Mouse (Mus musculus): ENCODE measurements around the gene Cops3.

The Cops3 gene

GRCm38 (mm10) chr11:59804409-59805110 lies 35.1 kb downstream of the Cops3 start:
- DNase-seq (ENCODE audit: low read depth, low spot score): no peak
- Histone ChIP-seq H3K36me3 (ENCODE audit: control insufficient read depth, insufficient read depth, low read length, poor library complexity, severe bottlenecking) (peaks cover 18% of the 10 kb centered on the region), H3K27me3 (ENCODE audit: control insufficient read depth, insufficient read depth, low read length, poor library complexity, severe bottlenecking) (no peaks in the 10 kb centered on the region)

- Histone ChIP-seq H3K36me3 (ENCODE audit: control insufficient read depth, insufficient read depth, low read length, poor library complexity, severe bottlenecking) (peaks cover 24% of the 10 kb centered on the region), H3K27me3 (ENCODE audit: control insufficient read depth, insufficient read depth, low read length, poor library complexity, severe bottlenecking) (no peaks in the 10 kb centered on the region)
- no peak for DNase-seq (ENCODE audit: low read depth, low spot score)
Measured at GRCm38 (mm10) chr11:59803516-59803915, 36.1 kb downstream of the Cops3 start.

GRCm38 (mm10) chr11:59801881-59802280 lies 37.8 kb downstream of the Cops3 start:
- DNase-seq (ENCODE audit: low read depth, low spot score): no peak
- H3K36me3 ChIP-seq (ENCODE audit: control insufficient read depth, insufficient read depth, low read length, poor library complexity, severe bottlenecking): peaks cover 29% of the 10 kb centered on the region

GRCm38 (mm10) chr11:59800412-59800811 lies 39.2 kb downstream of the Cops3 start:
- Histone ChIP-seq H3K27me3 (ENCODE audit: control insufficient read depth, insufficient read depth, low read length, poor library complexity, severe bottlenecking) (no peaks in the 10 kb centered on the region), H3K36me3 (ENCODE audit: control insufficient read depth, insufficient read depth, low read length, poor library complexity, severe bottlenecking) (peaks cover 31% of the 10 kb centered on the region)
- peak; percentile 21 for DNase-seq (ENCODE audit: low read depth, low spot score)

More at GRCm38 (mm10) chr11:59801881-59802280, 37.8 kb downstream of the Cops3 start:
- H3K27me3 ChIP-seq (ENCODE audit: control insufficient read depth, insufficient read depth, low read length, poor library complexity, severe bottlenecking): no peaks in the 10 kb centered on the region

- no peak for DNase-seq (ENCODE audit: low read depth, low spot score)
- H3K36me3 ChIP-seq (ENCODE audit: control insufficient read depth, insufficient read depth, low read length, poor library complexity, severe bottlenecking): peaks cover 25% of the 10 kb centered on the region
- no peaks in the 10 kb centered on the region for H3K27me3 ChIP-seq (ENCODE audit: control insufficient read depth, insufficient read depth, low read length, poor library complexity, severe bottlenecking)
Measured at GRCm38 (mm10) chr11:59793390-59793789, 46.2 kb downstream of the Cops3 start.

GRCm38 (mm10) chr11:59789311-59789710 lies 50.3 kb downstream of the Cops3 start:
- no peak for DNase-seq (ENCODE audit: low read depth, low spot score)
- H3K36me3 ChIP-seq (ENCODE audit: control insufficient read depth, insufficient read depth, low read length, poor library complexity, severe bottlenecking): peaks cover 15% of the 10 kb centered on the region
- H3K27me3 ChIP-seq (ENCODE audit: control insufficient read depth, insufficient read depth, low read length, poor library complexity, severe bottlenecking): no peaks in the 10 kb centered on the region

GRCm38 (mm10) chr11:59787199-59787781 lies 52.3 kb downstream of the Cops3 start, which contains the start of gene Pld6:
Pld6 (minus strand) TSS chr11:59787645.
- Histone ChIP-seq H3K36me3 (ENCODE audit: control insufficient read depth, insufficient read depth, low read length, poor library complexity, severe bottlenecking) (peaks cover 8% of the 10 kb centered on the region; the same call in 1 of the 2 replicates), H3K27me3 (ENCODE audit: control insufficient read depth, insufficient read depth, low read length, poor library complexity, severe bottlenecking) (no peaks in the 10 kb centered on the region)
- DNase-seq (ENCODE audit: low read depth, low spot score): peak; percentile 53

GRCm38 (mm10) chr11:59786444-59787198 lies 53.0 kb downstream of the Cops3 start:
- Histone ChIP-seq H3K27me3 (ENCODE audit: control insufficient read depth, insufficient read depth, low read length, poor library complexity, severe bottlenecking) (no peaks in the 10 kb centered on the region), H3K36me3 (ENCODE audit: control insufficient read depth, insufficient read depth, low read length, poor library complexity, severe bottlenecking) (peaks cover 1% of the 10 kb centered on the region; the same call in 1 of the 2 replicates)
- no peak for DNase-seq (ENCODE audit: low read depth, low spot score)

- H3K36me3 ChIP-seq (ENCODE audit: control insufficient read depth, insufficient read depth, low read length, poor library complexity, severe bottlenecking): no peaks in the 10 kb centered on the region
Measured at GRCm38 (mm10) chr11:59783591-59783990, 56.0 kb downstream of the Cops3 start.

GRCm38 (mm10) chr11:59782091-59782590 lies 57.5 kb downstream of the Cops3 start:
- DNase-seq (ENCODE audit: low read depth, low spot score): no peak
- H3K27me3 ChIP-seq (ENCODE audit: control insufficient read depth, insufficient read depth, low read length, poor library complexity, severe bottlenecking): no peaks in the 10 kb centered on the region
- no peaks in the 10 kb centered on the region for H3K36me3 ChIP-seq (ENCODE audit: control insufficient read depth, insufficient read depth, low read length, poor library complexity, severe bottlenecking)

More at GRCm38 (mm10) chr11:59783591-59783990, 56.0 kb downstream of the Cops3 start:
- no peaks in the 10 kb centered on the region for H3K27me3 ChIP-seq (ENCODE audit: control insufficient read depth, insufficient read depth, low read length, poor library complexity, severe bottlenecking)
- no peak for DNase-seq (ENCODE audit: low read depth, low spot score)

- no peaks in the 10 kb centered on the region; the same call in 1 of the 2 replicates for H3K36me3 ChIP-seq (ENCODE audit: control insufficient read depth, insufficient read depth, low read length, poor library complexity, severe bottlenecking)
- DNase-seq (ENCODE audit: low read depth, low spot score): no peak
- H3K27me3 ChIP-seq (ENCODE audit: control insufficient read depth, insufficient read depth, low read length, poor library complexity, severe bottlenecking): no peaks in the 10 kb centered on the region
Measured at GRCm38 (mm10) chr11:59780241-59780640, 59.4 kb downstream of the Cops3 start.

- Histone ChIP-seq H3K27me3 (ENCODE audit: control insufficient read depth, insufficient read depth, low read length, poor library complexity, severe bottlenecking) (no peaks in the 10 kb centered on the region), H3K36me3 (ENCODE audit: control insufficient read depth, insufficient read depth, low read length, poor library complexity, severe bottlenecking) (no peaks in the 10 kb centered on the region; the same call in 1 of the 2 replicates)
- no peak for DNase-seq (ENCODE audit: low read depth, low spot score)
Measured at GRCm38 (mm10) chr11:59779406-59779805, 60.2 kb downstream of the Cops3 start.

GRCm38 (mm10) chr11:59778874-59779223 lies 60.8 kb downstream of the Cops3 start:
- H3K27me3 ChIP-seq (ENCODE audit: control insufficient read depth, insufficient read depth, low read length, poor library complexity, severe bottlenecking): no peaks in the 10 kb centered on the region
- DNase-seq (ENCODE audit: low read depth, low spot score): no peak

GRCm38 (mm10) chr11:59778181-59778873 lies 61.3 kb downstream of the Cops3 start:
- peak; percentile 87 for DNase-seq (ENCODE audit: low read depth, low spot score)
- H3K36me3 ChIP-seq (ENCODE audit: control insufficient read depth, insufficient read depth, low read length, poor library complexity, severe bottlenecking): no peaks in the 10 kb centered on the region; the same call in none of the 2 replicates
- H3K27me3 ChIP-seq (ENCODE audit: control insufficient read depth, insufficient read depth, low read length, poor library complexity, severe bottlenecking): no peaks in the 10 kb centered on the region

More at GRCm38 (mm10) chr11:59778874-59779223, 60.8 kb downstream of the Cops3 start:
- no peaks in the 10 kb centered on the region; the same call in none of the 2 replicates for H3K36me3 ChIP-seq (ENCODE audit: control insufficient read depth, insufficient read depth, low read length, poor library complexity, severe bottlenecking)

Measured in splenic B cell, adult 2 months (primary cell).